Mouse (Mus musculus) ES-E14 (cell line): ENCODE results near the gene Mycbpap. TPM values are rescaled to one million over a fixed set of nuclear protein-coding genes. Genes with fewer than 3 reads are reported as not detected.

Source experiments
- DNase-seq: peaks from one replicate; pipeline ENCODE4 v3.0.0-alpha.2; 2013; ENCODE audit warnings: low read depth, low spot score
- H3K27ac ChIP-seq: 2 replicates; pipeline ENCODE4 v1.5.1; 2012; ENCODE audit warnings: low read depth, mild to moderate bottlenecking, low read length, moderate library complexity, mixed read lengths; ENCODE audit not compliant: poor library complexity, insufficient read depth, severe bottlenecking
- H3K36me3 ChIP-seq: 2 replicates; pipeline ENCODE4 v1.6.1; 2012; ENCODE audit warnings: mild to moderate bottlenecking, low read length, moderate library complexity, mixed read lengths; ENCODE audit not compliant: control insufficient read depth, poor library complexity, insufficient read depth, severe bottlenecking
- H3K4me1 ChIP-seq, 2 experiments: fragments of 150-350 bp in 1 of 2; sonication (generic) in 1 of 2; 2 replicates each; pipeline ENCODE4 v1.6.1; 2012; ENCODE audit warnings: low read length in 2 of 2, mild to moderate bottlenecking in 1 of 2, mixed read lengths in 1 of 2; ENCODE audit not compliant: control insufficient read depth in 2 of 2, insufficient read depth in 2 of 2, poor library complexity in 1 of 2
- H3K4me3 ChIP-seq, 2 experiments: fragments of 150-350 bp in 1 of 2; sonication (generic) in 1 of 2; 2 replicates each; pipeline ENCODE4 v1.5.1; 2012; ENCODE audit warnings: low read length in 2 of 2, low read depth in 1 of 2, mild to moderate bottlenecking in 1 of 2, mixed read lengths in 1 of 2; ENCODE audit not compliant: insufficient read depth in 1 of 2, poor library complexity in 1 of 2, severe bottlenecking in 1 of 2
- H3K9ac ChIP-seq: 2 replicates; pipeline ENCODE4 v1.6.1; 2012; ENCODE audit warnings: low read depth, mild to moderate bottlenecking, low read length, mixed read lengths; ENCODE audit not compliant: poor library complexity, insufficient read depth, severe bottlenecking
- H3K9me3 ChIP-seq: fragments of 150-350 bp; sonication (generic); 2 replicates; pipeline ENCODE4 v1.6.1; 2012; ENCODE audit warnings: low read depth, mild to moderate bottlenecking, low read length; ENCODE audit not compliant: control insufficient read depth, insufficient read depth
- CHD2 ChIP-seq: IDR thresholded peaks from 2 replicates; pipeline ENCODE4 v1.6.1; 2014; ENCODE audit warnings: mild to moderate bottlenecking, low read depth, low read length, inconsistent platforms
- HCFC1 ChIP-seq: IDR thresholded peaks from 2 replicates; pipeline ENCODE4 v1.6.1; 2012; ENCODE audit warnings: low read length, inconsistent platforms, borderline replicate concordance; ENCODE audit not compliant: insufficient read depth
- MAFK ChIP-seq: IDR thresholded peaks from 2 replicates; pipeline ENCODE4 v1.6.1; 2014; ENCODE audit warnings: mild to moderate bottlenecking, low read depth, low read length, inconsistent platforms; ENCODE audit not compliant: insufficient read depth
- ZC3H11A ChIP-seq: IDR thresholded peaks from 2 replicates; pipeline ENCODE4 v1.6.1; 2012; ENCODE audit warnings: low read depth, mild to moderate bottlenecking, inconsistent platforms, low read length, borderline replicate concordance
- ZNF384 ChIP-seq: IDR thresholded peaks from 2 replicates; pipeline ENCODE4 v1.6.1; 2012; ENCODE audit warnings: low read depth, low read length, inconsistent platforms
- in situ Hi-C, 2 experiments: fragments of 600-800 bp; cut with MboI; formaldehyde crosslinking; loops; one replicate each; pipeline ENCODE4 v1.15.1; 2025; ENCODE audit warnings: low sequenced_read_pairs in 2 of 2, inconsistent platforms in 1 of 2; ENCODE audit not compliant: unreplicated experiment in 2 of 2
- total RNA-seq: library from RNA; depleted of rRNA; stranded (reverse); fragments of 300-350 nt; gene quantifications from 2 replicates; pipeline ENCODE4 v1.2.3, GENCODE M21; 2012

Gene Mycbpap
- total RNA-seq, 1 experiment: 0.45 TPM

GRCm38 (mm10) chr11:94542400-94542799, 20.9 kb upstream of the Mycbpap start:
- H3K4me3 ChIP-seq: no peak overlapping the region
- TF ChIP-seq CHD2 (no peak), ZC3H11A (no peak), MAFK (no peak), HCFC1 (no peak), ZNF384 (no peak)
- DNase-seq: no peak
- H3K36me3 ChIP-seq: no peaks in the 10 kb centered on the region
- no peaks in the 10 kb centered on the region for H3K9me3 ChIP-seq
- H3K9ac ChIP-seq: no peak overlapping the region
- no peaks in the 10 kb centered on the region for H3K4me1 ChIP-seq
- no peak overlapping the region for H3K27ac ChIP-seq
- in situ Hi-C loops: no loop called here

GRCm38 (mm10) chr11:94539761-94540160, 18.2 kb upstream of the Mycbpap start:
- H3K27ac ChIP-seq: no peak overlapping the region
- H3K4me1 ChIP-seq: no peaks in the 10 kb centered on the region
- no peaks in the 10 kb centered on the region for H3K36me3 ChIP-seq
- in situ Hi-C loops: no loop called here
- DNase-seq: no peak
- H3K9me3 ChIP-seq: no peaks in the 10 kb centered on the region
- no peak overlapping the region for H3K9ac ChIP-seq
- no peak for TF ChIP-seq MAFK
- no peak for TF ChIP-seq ZNF384
- TF ChIP-seq HCFC1: no peak
- TF ChIP-seq CHD2: no peak
- TF ChIP-seq ZC3H11A: no peak
- H3K4me3 ChIP-seq: no peak overlapping the region

DNA sequence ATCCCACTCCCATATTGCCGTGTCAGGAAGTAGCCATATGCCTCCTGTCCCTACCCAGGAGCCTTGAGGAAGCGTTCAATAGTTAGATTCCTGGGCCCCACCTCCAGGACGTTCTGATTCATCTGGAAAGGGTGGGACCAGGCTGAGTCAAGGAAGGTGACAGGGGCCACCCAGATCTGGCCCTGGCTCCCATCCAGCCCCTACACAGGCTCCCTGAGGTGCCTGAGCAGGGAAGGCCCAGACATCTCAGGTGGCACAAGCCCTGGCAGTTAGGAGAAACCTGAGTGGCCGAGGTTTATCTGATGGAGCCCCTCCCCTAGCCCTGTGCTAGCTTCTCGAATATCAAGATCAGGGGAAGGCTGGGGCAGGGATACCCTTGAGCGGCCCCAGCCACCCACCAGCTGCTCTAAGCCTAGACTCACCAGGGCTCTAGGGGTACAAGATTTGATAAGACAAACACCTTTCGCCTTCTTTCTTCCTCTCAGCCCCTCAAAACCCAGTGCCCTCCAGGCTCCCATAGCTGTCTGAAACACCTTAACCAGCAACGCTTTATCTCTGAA, 17.3 kb upstream of the Mycbpap start:
- no peaks in the 10 kb centered on the region for H3K4me1 ChIP-seq

GRCm38 (mm10) chr11:94533171-94533570, 11.6 kb upstream of the Mycbpap start:
- Histone ChIP-seq H3K27ac (no peak overlapping the region), H3K36me3 (no peaks in the 10 kb centered on the region), H3K4me1 (no peaks in the 10 kb centered on the region), H3K4me3 (no peak overlapping the region), H3K9ac (no peak overlapping the region), H3K9me3 (no peaks in the 10 kb centered on the region)
- DNase-seq: no peak
- in situ Hi-C loops: no loop called here
- TF ChIP-seq MAFK (no peak), ZNF384 (no peak), CHD2 (no peak), ZC3H11A (no peak), HCFC1 (no peak)

More for the DNA sequence above, 17.3 kb upstream of the Mycbpap start:
- in situ Hi-C loops: no loop called here
- Histone ChIP-seq H3K9me3 (no peaks in the 10 kb centered on the region), H3K27ac (no peak overlapping the region), H3K9ac (no peak overlapping the region), H3K36me3 (no peaks in the 10 kb centered on the region), H3K4me3 (no peak overlapping the region)
- no peak for TF ChIP-seq ZNF384
- TF ChIP-seq ZC3H11A: no peak
- TF ChIP-seq CHD2: no peak
- no peak for TF ChIP-seq HCFC1
- TF ChIP-seq MAFK: no peak
- no peak for DNase-seq

GRCm38 (mm10) chr11:94528879-94529278, 7.3 kb upstream of the Mycbpap start:
- H3K4me1 ChIP-seq: peaks cover 0 to 2% of the 10 kb centered on the region in 2 experiments; a peak in 1 of 4 replicates
- in situ Hi-C loops: no loop called here
- TF ChIP-seq HCFC1 (no peak), ZNF384 (0 out of 2 replicates have a peak, but pooled peaks have one; percentile 45)
- no peak for DNase-seq
- no peaks in the 10 kb centered on the region for H3K9me3 ChIP-seq
- H3K27ac ChIP-seq: no peak overlapping the region
- H3K4me3 ChIP-seq: no peak overlapping the region
- no peaks in the 10 kb centered on the region for H3K36me3 ChIP-seq
- no peak overlapping the region for H3K9ac ChIP-seq
